Mouse (Mus musculus): ENCODE results near the gene Cd3eap.
A peak's percentile ranks its signal among the peaks of the same experiment; 100 is the strongest.

The Cd3eap gene

DNA sequence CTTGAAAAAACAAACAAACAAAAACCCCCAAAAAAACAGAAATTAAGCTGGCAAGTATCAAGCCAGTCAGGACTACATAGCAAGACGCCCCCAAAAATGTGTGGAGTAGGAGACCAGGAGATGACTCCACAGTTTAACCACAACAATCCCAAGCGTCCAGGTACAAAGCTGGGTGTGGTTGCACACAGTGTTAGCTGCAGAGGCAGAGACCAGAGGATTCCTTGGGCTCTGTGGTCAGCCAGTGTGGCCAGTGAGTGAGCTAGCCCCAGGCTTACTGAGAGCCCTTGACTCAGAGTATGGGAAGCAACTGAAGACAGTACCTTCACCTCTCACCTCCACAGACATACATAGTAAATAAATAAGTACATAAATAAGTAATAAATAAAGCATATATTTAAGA lies 27.4 kb downstream of the Cd3eap start:
- DNase-seq, result no peak

DNA sequence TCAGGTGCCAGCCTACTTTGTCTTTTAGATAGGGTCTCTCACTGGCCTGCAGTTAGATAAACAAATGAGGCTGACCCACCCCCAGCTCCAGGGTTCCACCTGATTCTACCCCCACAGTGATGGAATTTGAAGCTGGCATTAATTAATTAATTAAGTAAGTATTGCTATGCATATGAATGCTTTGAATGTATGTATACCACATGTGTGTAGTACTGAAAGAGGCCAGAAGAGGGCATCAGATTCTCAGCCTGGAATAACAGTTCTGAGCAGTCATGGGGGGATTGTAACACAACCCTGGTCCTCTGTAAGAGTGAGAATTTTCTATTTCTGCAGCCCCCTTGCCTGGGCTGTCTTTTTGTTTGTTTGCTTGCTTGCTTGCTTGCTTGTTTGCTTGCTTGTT lies 30.9 kb downstream of the Cd3eap start:
- DNase-seq, result peak; percentile 60 to 66

DNA sequence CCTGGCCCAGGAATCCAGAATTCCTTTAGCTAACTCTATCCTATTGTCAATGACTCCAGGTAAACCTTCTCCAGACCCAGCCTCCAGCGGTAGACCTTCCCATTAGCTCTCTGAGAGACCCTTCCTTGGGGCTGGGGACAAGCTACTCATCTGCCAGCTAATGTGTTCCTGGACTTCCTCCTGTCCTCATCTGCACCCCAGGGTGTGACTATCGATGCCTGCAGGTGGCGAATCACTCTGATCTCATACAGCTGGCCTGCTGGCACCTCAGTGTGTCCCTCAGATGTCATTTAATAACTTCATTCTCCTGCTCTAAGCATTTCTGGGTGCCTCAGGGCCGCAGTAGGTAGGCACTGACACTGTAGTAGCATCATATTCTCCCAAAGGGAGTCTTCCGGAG lies 31.5 kb downstream of the Cd3eap start:
- DNase-seq, result no peak

DNA sequence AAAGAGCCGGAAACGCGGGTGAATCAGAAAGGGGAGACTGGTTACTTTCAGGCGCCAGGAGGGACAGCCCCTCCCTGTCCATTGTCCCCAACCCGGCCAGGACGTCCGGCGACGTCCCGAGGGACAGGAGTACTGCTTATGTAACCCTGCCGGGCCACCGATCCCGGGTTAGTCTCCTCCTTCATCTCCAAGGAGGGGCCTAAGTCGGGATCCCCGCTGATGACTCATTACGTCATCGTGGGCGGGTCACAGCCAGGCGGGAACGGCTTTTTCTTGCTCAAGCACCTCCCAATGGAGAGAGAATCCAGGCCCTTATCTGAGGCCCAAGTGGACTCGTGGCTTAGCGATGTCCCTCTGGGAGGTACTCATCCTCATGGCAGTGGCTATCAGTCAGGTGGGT lies 32.2 kb downstream of the Cd3eap start:
- peak; percentile 66 to 70 for DNase-seq

DNA sequence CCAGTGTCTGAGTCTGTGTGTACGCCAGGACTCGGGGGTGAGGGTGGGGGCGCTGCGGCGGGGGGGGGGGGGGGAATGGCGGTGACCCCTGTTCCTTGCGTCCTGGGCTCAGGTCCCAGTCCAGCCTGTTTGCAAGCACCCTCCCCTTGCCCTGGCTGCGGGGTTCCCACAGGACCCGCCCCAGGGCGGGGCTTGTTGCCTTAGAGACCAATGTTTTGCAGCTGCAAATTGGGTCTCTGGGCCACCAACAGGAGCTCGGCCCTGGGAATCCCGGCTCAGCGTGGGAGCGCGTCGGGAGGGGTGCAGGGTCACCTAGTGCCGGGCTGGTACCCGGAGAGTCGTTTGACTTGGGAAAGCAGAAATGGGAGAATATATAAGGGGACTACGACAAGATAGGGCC lies 32.9 kb downstream of the Cd3eap start:
- peak; percentile 93 to 94 for DNase-seq

DNA sequence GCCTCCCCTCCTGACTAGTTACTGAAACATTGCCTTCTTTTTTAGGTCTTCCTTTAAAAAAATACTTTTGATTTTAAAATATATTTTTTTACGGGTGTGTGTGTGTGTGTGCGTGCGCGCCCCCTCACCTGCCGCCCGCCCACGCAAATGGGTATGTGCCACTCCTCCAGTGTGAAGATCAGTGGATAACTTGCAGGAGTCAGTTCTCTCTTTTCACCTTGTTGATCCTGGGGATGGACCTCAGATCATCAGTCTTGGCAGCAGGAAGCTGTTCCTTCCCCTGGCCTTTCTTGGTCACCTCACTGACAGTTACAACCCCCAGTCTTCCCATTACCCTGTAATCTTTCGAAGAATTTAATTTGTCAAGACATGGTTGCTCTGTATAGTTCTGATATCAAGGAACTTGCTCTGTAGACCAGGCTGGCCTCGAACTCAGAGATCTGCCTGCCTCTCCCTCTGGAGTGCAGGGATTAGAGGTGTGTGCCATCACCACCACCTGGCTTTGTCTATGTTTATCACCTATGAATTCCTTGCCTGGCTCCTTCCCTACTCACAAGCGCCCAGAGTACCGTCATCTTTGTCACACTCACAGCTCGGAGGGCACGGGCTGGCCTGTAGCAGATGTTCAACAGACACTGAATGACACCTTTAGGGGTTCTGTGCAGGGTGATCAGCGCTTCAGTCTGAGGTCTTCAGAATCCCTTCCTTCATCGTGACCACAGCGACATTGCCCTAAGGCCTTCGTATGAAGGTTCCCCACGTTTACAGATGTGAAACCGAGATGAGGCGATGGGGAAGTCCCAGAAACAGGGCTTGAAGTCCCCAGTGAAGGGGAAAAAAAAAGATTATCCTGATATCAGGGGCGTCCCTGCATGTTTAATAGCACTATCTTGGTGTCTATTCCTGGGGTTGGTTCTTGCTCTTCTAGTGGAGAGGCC lies 33.8 kb downstream of the Cd3eap start:
- peak; percentile 72 to 77 for DNase-seq

DNA sequence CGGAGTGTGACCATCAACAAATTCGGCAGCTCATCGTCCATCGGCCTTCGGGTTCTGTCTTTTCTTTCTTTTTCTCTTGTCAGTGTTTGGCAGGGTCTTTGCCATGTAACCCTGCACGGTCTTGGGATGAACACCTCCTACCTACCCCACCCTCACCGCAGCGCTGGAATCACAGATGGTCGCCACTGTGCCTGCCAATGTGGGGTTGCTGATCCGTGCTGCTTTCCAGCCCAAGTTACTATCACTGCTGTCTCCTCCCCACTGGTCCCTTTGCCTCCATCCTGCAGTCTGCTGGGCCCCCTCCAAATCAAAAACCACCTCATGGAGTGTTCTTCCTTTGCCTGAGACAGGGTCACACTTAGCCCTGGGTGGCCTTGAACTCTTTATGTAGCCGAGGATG lies 35.1 kb downstream of the Cd3eap start:
- DNase-seq, result no peak

DNA sequence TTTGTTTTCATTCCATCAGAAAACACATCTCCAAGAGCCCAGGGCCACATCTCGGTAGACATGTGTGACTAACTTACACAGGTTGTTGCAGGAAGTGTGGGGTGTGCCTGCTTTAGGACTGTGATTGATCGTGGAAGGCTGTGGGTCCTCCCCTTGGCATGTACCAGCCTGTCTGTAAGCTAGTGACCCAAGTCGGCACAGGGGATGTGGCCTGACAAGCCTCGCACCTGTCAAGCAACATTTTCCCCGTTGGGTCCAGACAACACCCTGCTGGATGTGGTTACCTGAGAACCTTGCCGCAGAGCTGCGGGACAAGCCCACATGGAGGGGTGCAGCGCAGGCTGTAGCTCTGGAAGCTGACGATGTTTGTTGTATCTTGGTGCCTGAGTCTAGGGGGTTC lies 36.8 kb downstream of the Cd3eap start:
- DNase-seq, result peak in 1 of 2 experiments; percentile 36

GRCm38 (mm10) chr7:19321464-19321863 lies 37.8 kb downstream of the Cd3eap start:
- peak; percentile 87 to 93 for DNase-seq

DNA sequence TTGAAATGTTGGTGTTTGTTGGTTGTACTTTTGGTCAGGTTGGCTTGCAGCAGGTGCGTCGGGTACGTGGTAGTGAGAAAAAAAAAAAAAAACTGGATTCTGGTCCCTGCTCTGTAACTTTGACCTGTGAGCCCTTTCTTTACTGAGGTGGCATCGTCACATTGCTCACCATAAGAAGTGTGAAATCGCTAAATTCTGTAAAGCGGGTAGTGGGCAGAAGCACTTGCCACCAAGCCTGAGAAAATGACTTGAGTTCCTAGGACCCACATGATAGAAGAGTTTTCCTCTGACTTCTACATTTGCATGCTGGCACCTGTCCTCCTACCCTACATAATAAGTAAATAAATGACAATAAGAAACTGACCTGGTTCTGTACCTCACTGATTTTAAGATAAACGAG lies 38.6 kb downstream of the Cd3eap start:
- DNase-seq, result peak; percentile 44 to 45

GRCm38 (mm10) chr7:19319906-19320305 lies 39.4 kb downstream of the Cd3eap start:
- peak; percentile 98 for DNase-seq

- peak; percentile 82 to 84 for DNase-seq
Measured at GRCm38 (mm10) chr7:19319458-19319857, 39.8 kb downstream of the Cd3eap start.

DNA sequence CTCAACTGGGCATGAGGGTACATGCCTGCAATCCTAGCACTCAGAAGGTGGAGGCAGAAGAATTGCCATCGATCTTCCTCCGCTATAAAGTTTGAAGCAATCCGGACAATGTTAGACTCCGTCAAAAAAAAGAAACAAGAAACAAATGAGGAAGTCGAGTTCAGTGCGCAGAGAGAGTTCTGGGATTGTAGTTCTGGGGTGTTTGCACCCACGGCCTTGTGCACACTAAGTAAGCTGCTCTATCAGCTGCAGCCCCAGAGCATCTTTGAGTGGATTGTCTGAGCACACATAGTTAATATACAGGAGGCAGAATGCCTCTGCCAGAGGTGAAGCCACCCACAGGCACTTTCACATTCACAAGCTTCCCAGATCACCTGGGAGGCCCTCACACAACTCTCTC lies 40.6 kb downstream of the Cd3eap start:
- peak; percentile 65 to 66 for DNase-seq

- DNase-seq, result no peak
Measured at GRCm38 (mm10) chr7:19318201-19318600, 41.1 kb downstream of the Cd3eap start.

DNA sequence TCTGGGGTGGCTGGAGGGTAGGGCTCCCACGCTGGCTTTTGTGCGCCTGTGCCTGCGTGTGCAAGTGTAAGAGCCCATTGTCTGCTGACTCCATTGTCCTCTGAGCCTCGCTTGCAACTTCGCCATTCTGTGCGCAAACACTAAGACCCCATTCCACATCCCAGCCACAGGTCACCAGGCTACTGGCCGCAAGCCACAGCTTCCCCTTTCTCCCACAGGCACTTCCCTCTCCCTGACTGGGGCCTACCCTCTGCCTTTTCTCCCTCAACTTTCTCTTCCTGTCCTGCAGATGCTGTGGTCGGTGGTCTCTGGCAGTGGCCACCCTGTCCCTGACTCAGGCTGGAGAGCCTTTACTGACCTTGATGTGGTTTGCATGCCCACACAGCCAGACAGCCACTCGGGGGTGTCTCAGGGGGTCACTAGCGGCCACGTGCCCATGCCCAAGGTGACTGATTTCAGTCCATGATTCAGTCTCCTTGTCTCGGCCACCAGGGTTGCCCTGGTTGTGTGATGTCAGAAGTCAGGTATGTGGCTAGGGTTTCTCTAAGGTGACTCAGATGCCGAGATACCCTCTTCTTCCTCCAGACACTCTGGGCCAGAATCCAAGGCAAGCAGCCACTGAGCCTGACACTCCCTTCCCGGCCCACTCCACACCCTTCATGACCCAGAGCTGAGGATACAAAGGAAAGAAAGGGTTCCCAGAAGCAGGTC lies 42.7 kb downstream of the Cd3eap start:
- peak; percentile 61 to 62 for DNase-seq

- DNase-seq, result no peak
Measured at GRCm38 (mm10) chr7:19314033-19314432, 45.2 kb downstream of the Cd3eap start.

DNA sequence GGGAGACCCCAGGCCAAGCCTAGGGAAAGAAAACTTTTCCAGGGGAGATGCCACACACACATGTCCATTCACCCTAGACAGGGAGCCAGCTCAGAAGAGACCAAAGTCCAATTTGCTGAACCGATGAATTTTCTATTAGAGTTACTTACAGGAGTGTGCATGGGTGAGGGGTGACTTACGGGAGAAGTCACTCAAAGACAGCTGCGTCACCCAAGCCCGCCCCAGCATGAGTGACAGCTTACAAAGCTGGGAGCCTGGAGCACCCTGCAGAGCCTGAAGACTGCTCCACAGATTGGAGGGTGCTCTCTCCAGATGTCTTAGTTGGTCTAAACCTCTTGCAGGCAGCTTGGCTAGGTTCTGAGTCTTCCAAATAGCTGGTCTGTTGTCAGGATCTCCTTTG lies 47.3 kb downstream of the Cd3eap start:
- no peak for DNase-seq

DNA sequence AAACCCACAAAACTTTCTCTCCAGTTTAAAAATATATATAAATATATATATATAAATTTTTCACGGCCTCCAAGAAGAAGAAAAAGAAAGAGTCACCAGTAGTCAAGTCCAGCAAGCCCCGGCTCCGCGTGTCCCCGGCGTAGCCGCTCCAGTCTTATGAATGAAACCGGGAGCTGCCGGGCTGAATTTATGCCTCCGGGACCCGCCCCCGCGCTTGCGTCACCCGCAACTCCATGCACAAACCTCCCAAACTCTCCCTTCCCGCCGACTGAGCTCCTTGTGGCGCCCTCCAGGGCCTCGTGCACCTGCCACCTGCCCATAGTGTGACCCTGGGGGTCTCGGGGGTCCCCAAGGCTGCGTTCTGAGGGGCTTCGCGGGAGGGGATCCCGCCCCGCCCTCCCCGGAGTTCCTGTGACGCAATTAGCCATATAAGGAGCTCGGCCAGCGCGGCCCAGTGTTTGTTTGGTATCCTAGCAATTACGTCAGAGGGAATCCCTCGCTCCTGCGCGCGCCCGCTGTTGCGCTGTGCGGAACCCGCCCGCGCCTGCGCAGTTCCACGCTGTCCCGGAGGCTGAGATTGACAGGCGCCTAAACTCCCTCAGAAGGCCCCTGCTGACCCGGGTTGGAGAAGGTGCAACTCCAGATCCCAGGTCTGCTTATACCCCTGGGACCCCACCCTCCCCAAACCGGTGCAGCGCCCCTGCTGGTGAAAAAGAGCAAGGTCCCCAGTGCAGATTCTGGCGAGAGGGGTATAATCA lies 49.2 kb downstream of the Cd3eap start, which contains the start of gene Fosb:
TSS of gene Fosb (minus strand) at position 168 of the 758 bp plus-strand sequence.
- DNase-seq, result peak; percentile 97 to 98

GRCm38 (mm10) chr7:19309278-19309883 lies 49.9 kb downstream of the Cd3eap start:
- peak; percentile 37 to 54 for DNase-seq

- peak; percentile 95 to 96 for DNase-seq
Measured at GRCm38 (mm10) chr7:19308454-19309277, 50.6 kb downstream of the Cd3eap start.

- peak; percentile 52 to 67 for DNase-seq
Measured at GRCm38 (mm10) chr7:19307739-19308453, 51.4 kb downstream of the Cd3eap start.

Measured in B cell, adult 2 months (primary cell).